Mouse (Mus musculus) heart, embryonic 14.5 days (tissue): ENCODE results near the gene Numb. TPM values are rescaled to one million over a fixed set of nuclear protein-coding genes. Genes with fewer than 3 reads are reported as not detected.

Experiments used
- ATAC-seq: fragments of 200-750 bp; cut with Nextera tagmentation; 2 replicates; pipeline ENCODE4 v1.8.0; 2017; ENCODE audit warnings: low read depth, moderate TSS enrichment; ENCODE audit not compliant: insufficient number of reproducible peaks, insufficient read depth, low FRiP score
- H3K27ac ChIP-seq, 2 experiments: fragments of 200-500 bp in 1 of 2; fragments of 300-500 bp in 1 of 2; sonication (generic) in 1 of 2; replicated peaks in 1 of 2; 2 replicates each; pipeline ENCODE4 v1.5.1; 2012 to 2014; ENCODE audit warnings: low read depth in 2 of 2, low read length in 2 of 2, control low read depth in 1 of 2, mild to moderate bottlenecking in 1 of 2, mixed read lengths in 1 of 2; ENCODE audit not compliant: control insufficient read depth in 1 of 2, insufficient read depth in 1 of 2
- H3K27me3 ChIP-seq: fragments of 300-500 bp; sonication (generic); 2 replicates; pipeline ENCODE4 v1.6.1; 2014; ENCODE audit warnings: mild to moderate bottlenecking, low read length, control low read depth; ENCODE audit not compliant: control insufficient read depth, insufficient read depth
- H3K36me3 ChIP-seq: fragments of 300-500 bp; sonication (generic); 2 replicates; pipeline ENCODE4 v1.6.1; 2014; ENCODE audit warnings: mild to moderate bottlenecking, control low read depth, low read length, mixed read lengths; ENCODE audit not compliant: control insufficient read depth, insufficient read depth
- H3K4me1 ChIP-seq, 2 experiments: fragments of 200-500 bp in 1 of 2; fragments of 300-500 bp in 1 of 2; sonication (generic) in 1 of 2; 2 replicates each; pipeline ENCODE4 v1.6.1; 2012 to 2014; ENCODE audit warnings: low read length in 2 of 2, control low read depth in 1 of 2, mixed read lengths in 1 of 2; ENCODE audit not compliant: control insufficient read depth in 2 of 2, insufficient read depth in 2 of 2
- H3K4me2 ChIP-seq: fragments of 300-500 bp; sonication (generic); 2 replicates; pipeline ENCODE4 v1.6.1; 2014; ENCODE audit warnings: mild to moderate bottlenecking, low read length
- H3K4me3 ChIP-seq, 2 experiments: fragments of 200-500 bp in 1 of 2; fragments of 300-500 bp in 1 of 2; sonication (generic) in 1 of 2; 2 replicates each; pipeline ENCODE4 v1.5.1; 2012 to 2014; ENCODE audit warnings: low read length in 2 of 2, mild to moderate bottlenecking in 2 of 2, control low read depth in 1 of 2, low read depth in 1 of 2, moderate library complexity in 1 of 2; ENCODE audit not compliant: control insufficient read depth in 1 of 2, insufficient read depth in 1 of 2
- H3K9ac ChIP-seq: fragments of 300-500 bp; sonication (generic); 2 replicates; pipeline ENCODE4 v1.6.1; 2014; ENCODE audit warnings: mild to moderate bottlenecking, low read length
- H3K9me3 ChIP-seq: fragments of 300-500 bp; sonication (generic); 2 replicates; pipeline ENCODE4 v1.6.1; 2016; ENCODE audit warnings: low read length, control low read depth; ENCODE audit not compliant: control insufficient read depth
- WGBS: fragments of 180-500 bp; shearing (Covaris S2); extraction: QIAGEN DNeasy Blood & Tissue Kit; methylation state at CpG from one replicate; pipeline ENCODE4 v1.1.7; 2014; 5-methylcytosine and 5-hydroxymethylcytosine counted together
- polyA plus RNA-seq: library from polyadenylated mRNA; unstranded; fragments of >200 nt; fragmentation: Nextera tagmentation; extraction: Ambion mirVana; gene quantifications from 2 replicates; pipeline ENCODE4 v1.2.1, GENCODE M21; 2014

The Numb gene
- polyA plus RNA-seq, 1 experiment from 2014 or later = 29.9 TPM

- 81% methylated on average over 3 of the region's 3 CpGs for WGBS
- no peak overlapping the region for H3K4me2 ChIP-seq
Observed at GRCm38 (mm10) chr12:83830424-83830823, 91.3 kb downstream of the Numb start.

DNA sequence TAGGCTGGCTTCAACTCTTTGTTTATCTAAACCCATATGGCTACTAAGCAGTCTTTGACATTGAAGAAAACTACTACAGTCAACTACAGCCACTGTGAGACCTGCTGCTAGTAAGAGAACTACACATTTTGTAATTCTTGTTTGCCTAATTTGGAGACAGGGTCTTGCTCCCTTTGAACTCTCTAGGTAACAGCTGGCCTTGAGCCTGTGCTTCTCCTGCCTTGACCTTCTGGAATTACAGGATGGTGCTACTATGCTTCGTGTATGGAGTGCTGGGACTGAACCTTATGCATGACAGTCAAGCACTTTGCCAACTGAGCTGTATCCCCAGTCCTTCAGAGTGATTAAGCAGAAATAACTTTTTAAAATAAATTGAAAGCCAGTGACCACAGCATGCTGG lies 105.1 kb downstream of the Numb start:
- Histone ChIP-seq H3K9me3 (no peaks in the 10 kb centered on the region), H3K4me1 (no peaks in the 10 kb centered on the region), H3K4me3 (no peak overlapping the region), H3K4me2 (no peak overlapping the region), H3K27me3 (no peaks in the 10 kb centered on the region), H3K9ac (no peak overlapping the region), H3K36me3 (peaks cover 14% of the 10 kb centered on the region), H3K27ac (no peak overlapping the region)
- ATAC-seq = no peak
- 78% methylated on average over 1 of the region's 1 CpGs for WGBS

More at GRCm38 (mm10) chr12:83830424-83830823, 91.3 kb downstream of the Numb start:
- Histone ChIP-seq H3K9ac (no peak overlapping the region), H3K4me1 (no peaks in the 10 kb centered on the region), H3K27ac (no peak overlapping the region), H3K36me3 (peaks cover 32% of the 10 kb centered on the region), H3K9me3 (no peaks in the 10 kb centered on the region), H3K4me3 (no peak overlapping the region), H3K27me3 (no peaks in the 10 kb centered on the region)
- ATAC-seq = no peak

GRCm38 (mm10) chr12:83811901-83812300 lies 109.8 kb downstream of the Numb start:
- H3K27ac ChIP-seq = no peak overlapping the region
- H3K36me3 ChIP-seq = peaks cover 34% of the 10 kb centered on the region
- no peak for ATAC-seq
- H3K9ac ChIP-seq = no peak overlapping the region
- H3K4me3 ChIP-seq = no peak overlapping the region
- WGBS = 95% methylated on average over 3 of the region's 3 CpGs
- H3K4me1 ChIP-seq = no peaks in the 10 kb centered on the region
- no peak overlapping the region for H3K4me2 ChIP-seq
- H3K9me3 ChIP-seq = no peaks in the 10 kb centered on the region
- H3K27me3 ChIP-seq = no peaks in the 10 kb centered on the region

DNA sequence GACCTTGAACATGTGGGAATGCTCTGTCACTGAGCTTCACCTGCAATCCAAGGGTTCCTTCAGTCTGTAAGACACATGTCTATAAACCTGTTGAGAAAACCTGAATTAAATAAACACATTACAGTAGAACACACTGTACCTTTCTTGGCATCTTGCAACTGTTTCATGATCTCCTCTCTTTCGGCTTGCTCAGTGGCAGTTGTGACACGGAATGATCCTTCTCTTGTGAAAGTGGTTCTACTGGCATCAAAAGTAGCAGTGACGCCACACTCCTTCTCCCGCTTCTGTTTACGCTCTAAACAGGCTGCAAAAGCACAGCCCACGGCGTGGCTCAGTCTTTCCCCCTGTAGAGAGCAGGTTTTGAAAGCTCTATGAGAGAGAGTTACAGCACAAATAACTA lies 118.1 kb downstream of the Numb start:
- peaks cover 8% of the 10 kb centered on the region; the same call in 1 of the 2 replicates for H3K9me3 ChIP-seq
- no peak overlapping the region for H3K4me3 ChIP-seq
- ATAC-seq = no peak
- H3K36me3 ChIP-seq = peaks cover 93% of the 10 kb centered on the region
- H3K27me3 ChIP-seq = no peaks in the 10 kb centered on the region
- H3K4me1 ChIP-seq = no peaks in the 10 kb centered on the region; a peak in 1 of 4 replicates
- 92% methylated on average over 7 of the region's 7 CpGs for WGBS
- H3K27ac ChIP-seq = no peak overlapping the region
- no peak overlapping the region for H3K9ac ChIP-seq
- no peak overlapping the region for H3K4me2 ChIP-seq

- Histone ChIP-seq H3K27ac (no peak overlapping the region), H3K9ac (no peak overlapping the region), H3K27me3 (no peaks in the 10 kb centered on the region), H3K9me3 (peaks cover 5% of the 10 kb centered on the region; the same call in 1 of the 2 replicates), H3K4me2 (no peak overlapping the region), H3K4me3 (no peak overlapping the region), H3K36me3 (peaks cover 91% of the 10 kb centered on the region), H3K4me1 (no peaks in the 10 kb centered on the region; a peak in 1 of 4 replicates)
- no peak for ATAC-seq
- WGBS = 61% methylated on average over 9 of the region's 9 CpGs
Observed at GRCm38 (mm10) chr12:83800943-83801342, 120.8 kb downstream of the Numb start.

DNA sequence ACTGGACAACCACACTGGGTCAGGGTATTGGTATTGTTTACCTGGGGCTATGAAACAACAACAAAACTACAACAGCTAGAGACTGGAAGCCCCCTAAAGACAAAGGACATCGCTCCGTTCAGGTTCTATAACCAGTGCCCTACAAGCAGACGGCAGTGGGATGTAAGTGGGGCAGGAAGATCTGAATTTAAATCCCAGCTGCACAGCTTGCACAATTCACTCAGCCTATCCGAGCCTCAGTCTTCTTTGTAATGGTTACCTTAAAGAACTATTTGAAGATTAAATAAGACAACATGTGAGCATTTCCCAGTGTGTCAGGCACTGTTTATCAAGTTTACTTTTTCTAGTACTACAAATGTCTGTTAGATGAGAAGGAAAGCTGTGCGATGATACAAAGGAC lies 123.4 kb downstream of the Numb start:
- Histone ChIP-seq H3K4me2 (no peak overlapping the region), H3K27ac (no peak overlapping the region), H3K36me3 (peaks cover 90% of the 10 kb centered on the region), H3K9me3 (no peaks in the 10 kb centered on the region), H3K4me1 (no peaks in the 10 kb centered on the region), H3K4me3 (no peak overlapping the region), H3K9ac (no peak overlapping the region), H3K27me3 (no peaks in the 10 kb centered on the region)
- ATAC-seq = no peak
- WGBS = 88% methylated on average over 5 of the region's 5 CpGs

DNA sequence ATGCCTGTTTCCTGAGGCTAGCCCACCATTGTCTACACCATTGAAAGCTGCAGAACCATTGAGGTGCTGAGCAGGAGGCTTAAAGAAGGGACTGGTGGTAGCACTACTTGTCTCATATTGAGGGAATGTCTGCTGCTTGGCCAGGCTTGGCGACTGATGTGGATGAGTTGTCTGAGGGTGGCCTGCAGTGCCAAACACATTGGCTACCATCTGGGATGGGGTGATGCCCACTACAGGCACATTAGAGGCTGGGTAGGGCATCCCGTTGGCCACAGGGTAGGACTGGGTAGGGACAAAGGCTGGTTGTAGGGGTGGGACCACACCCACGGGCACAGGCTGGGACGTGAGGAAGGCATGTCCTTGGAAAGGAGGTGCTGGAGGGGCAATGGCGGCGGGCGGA lies 126.1 kb downstream of the Numb start:
- ATAC-seq = no peak
- Histone ChIP-seq H3K27ac (no peak overlapping the region), H3K27me3 (no peaks in the 10 kb centered on the region), H3K36me3 (peaks cover 91% of the 10 kb centered on the region), H3K4me2 (no peak overlapping the region), H3K9me3 (no peaks in the 10 kb centered on the region), H3K9ac (no peak overlapping the region), H3K4me1 (peaks cover 3 to 5% of the 10 kb centered on the region in 2 experiments; a peak in 1 of 4 replicates), H3K4me3 (no peak overlapping the region)
- 90% methylated on average over 7 of the region's 7 CpGs for WGBS

- Histone ChIP-seq H3K9ac (no peak overlapping the region), H3K27me3 (no peaks in the 10 kb centered on the region), H3K36me3 (peaks cover 86% of the 10 kb centered on the region), H3K27ac (no peak overlapping the region), H3K4me1 (peaks cover 3 to 5% of the 10 kb centered on the region in 2 experiments; a peak in 1 of 4 replicates), H3K4me2 (no peak overlapping the region), H3K4me3 (no peak overlapping the region), H3K9me3 (no peaks in the 10 kb centered on the region)
- 74% methylated on average over 2 of the region's 2 CpGs for WGBS
- ATAC-seq = no peak
Observed at GRCm38 (mm10) chr12:83795051-83795450, 126.7 kb downstream of the Numb start.
